Mouse (Mus musculus) frontal cortex, postnatal 36 days (tissue): ENCODE results near the gene Zscan5b.
"Not testable (repeated sequence)": the region's sequence is repeated elsewhere in the genome, so short reads cannot be mapped to it uniquely, and the experiment has no call there.

Experiments used
- DNase-seq, 2 experiments: peaks; one replicate each; pipeline ENCODE4 v3.0.0; 2022; ENCODE audit warnings: low spot score in 2 of 2

The Zscan5b gene

DNA sequence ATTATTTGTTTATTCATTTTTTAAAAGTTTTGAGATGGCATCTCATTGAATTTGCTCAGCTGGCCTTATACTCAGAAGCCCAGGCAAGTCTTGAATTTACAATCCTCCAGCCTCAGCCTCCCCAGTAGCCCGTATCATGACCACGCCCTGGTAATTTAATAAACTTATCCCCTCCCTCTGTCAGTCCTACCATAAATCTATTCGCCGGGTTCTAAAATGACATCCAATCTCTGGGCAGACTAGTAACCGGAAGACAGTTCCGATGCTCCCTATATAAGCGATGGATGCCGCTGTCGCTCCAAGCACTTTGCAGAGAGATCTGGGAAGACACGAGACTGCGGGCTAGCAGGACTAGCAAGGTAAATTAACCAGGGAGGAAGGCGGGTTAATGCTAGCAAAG is at the start of gene Zscan5b:
TSS of gene Zscan5b (plus strand) at position 301 of the 400 bp plus-strand sequence.
- DNase-seq = no peak

- DNase-seq = no peak
Observed at GRCm38 (mm10) chr7:6172674-6173244, 49.3 kb upstream of the Zscan5b start.

DNA sequence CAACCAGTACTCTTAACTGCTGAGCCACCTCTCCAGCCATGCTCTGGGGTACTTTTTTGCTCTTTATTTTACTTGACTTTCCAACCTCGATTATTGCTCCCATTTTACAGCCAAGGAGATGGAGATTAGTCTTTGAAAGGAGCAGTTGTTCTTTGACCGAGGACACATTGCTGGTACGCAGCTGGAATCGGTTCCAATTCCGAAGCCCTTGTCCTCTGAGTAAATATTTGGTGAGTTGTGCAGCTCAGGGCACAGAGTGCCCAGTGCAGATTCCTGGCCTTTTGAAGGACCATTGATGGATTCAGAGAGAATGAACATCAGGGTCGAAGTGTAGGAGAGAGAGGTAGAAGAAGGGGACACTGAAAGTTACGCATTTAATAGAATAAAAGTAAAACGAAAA is 48.2 kb upstream of the Zscan5b start:
- no peak for DNase-seq

DNA sequence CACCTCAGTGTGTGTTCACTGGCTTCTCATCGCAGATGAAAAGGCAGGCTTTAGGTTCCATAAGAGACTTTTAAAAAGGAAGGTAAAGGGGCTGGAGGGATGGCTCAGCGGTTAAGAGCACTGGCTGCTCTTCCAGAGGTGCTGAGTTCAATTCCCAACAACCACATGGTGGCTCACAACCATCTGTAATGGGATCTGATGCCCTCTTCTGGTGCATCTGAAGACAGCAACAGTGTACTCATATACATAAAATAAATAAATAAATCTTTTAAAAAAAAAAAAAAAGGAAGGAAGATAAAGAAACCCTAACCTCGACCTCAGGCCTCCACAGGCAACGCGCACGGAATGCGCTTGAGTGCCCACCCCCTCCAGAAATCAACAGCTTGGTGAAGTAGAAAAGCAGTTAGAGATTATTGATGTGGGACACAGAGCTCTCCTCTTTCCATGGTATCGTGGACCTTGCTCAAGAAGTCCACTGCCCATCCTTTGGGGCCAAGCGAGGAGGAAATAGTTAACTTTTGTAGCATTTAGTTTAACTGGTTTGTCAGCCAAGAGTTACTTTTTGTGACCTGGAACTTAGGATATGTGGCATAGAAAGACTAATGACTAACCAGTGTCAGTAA is 47.6 kb upstream of the Zscan5b start:
- not testable (repeated sequence) for DNase-seq

DNA sequence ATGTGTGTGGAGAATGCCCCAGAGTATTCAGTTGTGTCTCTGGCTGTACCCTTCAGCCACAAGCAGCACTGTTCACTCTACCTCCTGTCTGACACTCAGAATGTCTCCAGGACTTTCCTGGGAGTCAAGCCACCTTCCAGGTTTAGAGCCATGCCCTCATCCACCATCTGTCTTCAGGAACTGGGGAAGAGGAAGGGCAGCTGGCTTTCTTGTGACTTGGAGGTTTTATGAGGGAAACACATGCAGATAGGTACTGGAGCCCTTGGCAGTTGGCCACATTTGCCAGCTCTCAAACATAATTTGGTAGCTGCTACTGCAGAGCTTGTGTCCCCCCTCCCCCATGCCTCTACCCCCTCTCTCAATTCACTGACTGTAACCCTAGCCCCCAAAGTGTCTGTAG is 43.1 kb upstream of the Zscan5b start:
- no peak for DNase-seq

DNA sequence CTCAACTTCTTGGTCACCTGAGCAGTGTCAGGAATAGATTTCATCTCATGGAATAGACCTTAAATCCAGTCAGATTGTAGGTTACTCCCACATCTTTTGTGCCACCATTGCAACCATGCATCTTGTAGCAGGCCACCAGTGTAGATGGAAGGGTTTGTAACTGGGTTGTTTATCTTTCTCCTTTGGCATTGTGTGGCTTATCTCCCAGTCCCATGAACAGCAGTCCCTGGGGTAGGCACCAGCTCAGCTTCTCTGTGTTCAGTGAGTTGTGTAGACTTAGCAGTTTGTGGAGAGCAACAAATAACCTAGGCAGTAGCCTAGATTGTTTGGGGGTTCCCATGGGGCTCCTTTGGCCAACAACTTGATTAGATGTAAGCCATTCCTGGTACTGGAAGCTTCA is 39.2 kb upstream of the Zscan5b start:
- DNase-seq = no peak

GRCm38 (mm10) chr7:6183802-6184201 is 38.3 kb upstream of the Zscan5b start:
- no peak for DNase-seq

DNA sequence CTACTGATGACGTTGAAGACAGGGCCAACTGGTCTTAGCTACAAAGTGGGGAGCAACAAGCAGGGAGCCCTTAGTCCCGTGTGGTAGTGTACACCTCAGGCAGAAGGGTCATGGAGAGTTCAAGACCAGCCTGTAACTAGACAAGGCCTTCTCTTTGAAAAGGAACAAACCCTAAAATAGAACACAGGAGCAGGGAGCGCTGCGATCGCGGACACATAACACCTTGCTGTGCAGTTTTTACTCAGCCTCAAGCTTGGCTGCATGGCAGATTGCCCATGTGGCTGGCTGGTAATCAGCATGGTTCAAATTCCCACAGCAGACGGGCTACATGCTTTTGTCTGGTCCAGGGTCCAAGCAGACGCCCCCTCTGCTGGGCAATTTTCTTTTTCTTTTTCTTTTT is 37.6 kb upstream of the Zscan5b start:
- no peak for DNase-seq

DNA sequence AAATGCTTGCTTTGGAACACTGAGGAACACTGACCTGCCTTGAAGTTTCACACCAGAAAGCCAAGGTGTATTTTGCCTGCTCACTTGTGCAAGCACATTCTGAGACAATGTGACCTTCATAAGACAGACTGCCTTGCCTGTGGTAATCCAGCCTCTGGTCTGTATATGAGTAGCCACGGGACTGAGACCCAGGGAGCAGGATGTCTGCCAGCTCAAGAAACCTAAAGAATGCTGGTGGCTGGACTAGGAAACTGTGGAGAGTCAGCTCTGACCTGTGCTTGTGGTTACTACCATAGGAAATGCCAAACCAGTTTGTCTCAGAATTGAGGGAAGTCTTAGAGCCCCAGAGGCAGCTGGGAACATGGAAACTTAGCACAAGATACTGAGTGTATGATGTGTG is 36.7 kb upstream of the Zscan5b start:
- DNase-seq = no peak

DNA sequence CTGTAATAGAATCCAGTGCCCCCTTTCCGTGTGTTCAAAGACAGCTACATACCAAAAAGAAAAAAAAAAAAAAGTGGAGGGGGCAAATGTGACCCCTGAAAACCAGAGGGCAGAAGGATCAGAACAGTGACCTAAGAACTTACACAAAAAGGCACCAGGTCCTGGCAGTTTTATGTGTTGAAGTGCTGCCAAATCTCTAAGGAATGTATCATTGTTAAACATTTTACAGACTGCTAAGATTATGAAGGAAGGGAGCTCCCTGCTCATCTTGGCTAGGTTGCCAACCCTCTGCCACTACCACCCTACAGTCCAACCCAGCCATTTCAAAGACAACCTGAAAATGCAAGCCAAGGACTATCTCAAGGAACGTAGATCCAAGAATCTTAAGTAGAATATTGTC is 35.9 kb upstream of the Zscan5b start:
- DNase-seq = no peak

- DNase-seq = no peak
Observed at GRCm38 (mm10) chr7:6186756-6187155, 35.3 kb upstream of the Zscan5b start.

- DNase-seq = no peak
Observed at GRCm38 (mm10) chr7:6189542-6189941, 32.5 kb upstream of the Zscan5b start.

GRCm38 (mm10) chr7:6191376-6191775 is 30.7 kb upstream of the Zscan5b start:
- DNase-seq = peak; percentile 79 to 88

- DNase-seq = no peak
Observed at GRCm38 (mm10) chr7:6194129-6194528, 27.9 kb upstream of the Zscan5b start.

DNA sequence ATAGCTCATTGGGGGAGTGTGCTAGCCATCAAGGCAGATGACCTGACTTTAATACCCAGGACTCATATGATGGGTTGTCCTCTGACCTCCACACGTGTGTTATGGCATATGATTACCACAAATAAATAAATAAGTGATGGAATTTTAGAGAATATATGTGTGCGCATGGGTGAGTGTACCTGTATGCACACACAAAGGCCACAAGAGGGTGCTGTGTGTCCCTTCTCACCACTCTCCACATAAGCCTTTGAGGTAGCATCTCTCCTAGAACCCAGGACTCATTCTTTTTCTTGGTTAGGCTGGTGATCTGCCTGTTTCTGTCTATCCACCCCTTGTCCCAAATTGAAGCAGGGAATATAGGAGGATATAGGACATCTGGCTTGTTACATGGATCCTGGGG is 26.3 kb upstream of the Zscan5b start:
- DNase-seq = no peak

DNA sequence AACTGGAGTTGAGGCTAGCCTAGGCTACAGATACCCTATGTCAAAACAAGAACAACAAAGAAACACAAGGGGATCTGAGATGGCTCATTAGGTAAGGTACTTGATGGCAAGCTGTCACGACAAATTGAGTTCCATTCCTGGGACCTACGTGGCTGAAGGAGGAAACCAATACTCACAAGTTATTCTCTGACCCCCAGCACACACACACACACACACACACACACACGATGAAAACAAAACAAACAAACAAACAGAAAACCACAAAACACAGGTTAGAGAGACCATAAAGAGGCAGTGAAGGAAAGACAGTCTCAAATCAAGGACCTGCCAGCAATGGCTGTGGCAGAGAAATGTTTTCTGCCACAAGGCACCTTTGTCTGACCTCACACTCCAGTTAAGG is 25.3 kb upstream of the Zscan5b start, which contains the start of gene Galp:
TSS of gene Galp (plus strand) at position 301 of the 400 bp plus-strand sequence.
- no peak for DNase-seq

DNA sequence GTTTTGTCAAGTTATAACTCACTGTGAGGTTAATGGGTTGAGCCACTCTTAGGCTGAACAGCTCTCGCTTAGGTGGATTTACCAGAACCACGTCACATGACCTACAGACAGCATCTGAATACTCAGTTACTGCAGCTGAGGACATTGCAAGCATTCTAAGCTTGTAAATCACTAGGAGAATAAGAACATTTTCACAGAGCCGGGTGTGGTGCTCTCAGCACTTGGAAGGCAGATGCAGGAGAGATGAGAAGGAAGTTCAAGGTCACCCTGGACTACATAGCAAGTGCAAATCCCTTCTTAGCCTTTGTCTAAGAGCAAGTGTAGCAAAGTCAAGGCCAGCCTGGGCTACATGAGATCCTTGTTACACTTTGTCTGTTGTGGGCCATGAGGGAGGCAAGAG is 17.9 kb upstream of the Zscan5b start:
- no peak for DNase-seq

GRCm38 (mm10) chr7:6213144-6213543 is 8.9 kb upstream of the Zscan5b start:
- DNase-seq = no peak

GRCm38 (mm10) chr7:6214691-6215090 is 7.4 kb upstream of the Zscan5b start:
- DNase-seq = not testable (repeated sequence)

- no peak for DNase-seq
Observed at GRCm38 (mm10) chr7:6220147-6220546, 1.9 kb upstream of the Zscan5b start.

DNA sequence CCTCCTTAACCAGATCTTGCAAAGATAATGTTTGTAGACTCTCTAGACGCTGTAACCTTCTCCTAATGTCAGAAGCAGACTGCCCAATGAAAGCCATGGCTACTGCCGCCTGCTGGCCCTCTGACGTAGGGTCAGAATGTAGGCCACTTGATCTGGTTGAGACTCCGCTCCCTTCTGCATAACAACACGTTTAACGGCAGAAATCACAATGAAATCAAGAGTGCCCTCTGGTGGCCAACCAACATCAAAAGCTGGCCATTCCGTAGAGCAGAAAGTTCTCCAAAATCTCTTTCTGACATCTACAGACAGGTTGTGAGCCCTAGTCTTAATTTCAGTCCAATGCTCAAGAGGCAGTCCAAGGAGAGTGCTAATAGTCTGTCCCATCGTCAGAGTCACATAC is 6.4 kb downstream of the Zscan5b start:
- DNase-seq = peak in 1 of 2 experiments; percentile 7

DNA sequence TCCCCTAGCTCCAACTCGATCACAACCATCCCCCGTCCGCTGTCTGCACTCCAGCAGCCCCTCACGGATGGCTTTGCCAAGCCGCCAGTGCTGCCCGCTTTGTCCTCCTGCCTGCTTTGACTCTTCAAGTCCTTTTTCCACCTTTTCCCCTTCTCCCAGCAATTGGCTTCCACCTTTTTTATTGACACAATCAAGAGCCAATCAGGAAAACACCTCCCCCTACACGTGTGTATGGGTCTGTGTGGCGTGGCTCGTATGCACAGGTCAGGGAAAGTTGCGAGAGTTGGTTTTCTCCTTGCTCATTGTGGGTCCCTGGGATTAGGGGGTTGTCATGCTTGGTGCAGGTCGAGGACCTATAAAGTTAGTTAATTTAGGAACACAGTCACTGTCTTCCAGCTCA is 17.7 kb downstream of the Zscan5b start:
- no peak for DNase-seq

DNA sequence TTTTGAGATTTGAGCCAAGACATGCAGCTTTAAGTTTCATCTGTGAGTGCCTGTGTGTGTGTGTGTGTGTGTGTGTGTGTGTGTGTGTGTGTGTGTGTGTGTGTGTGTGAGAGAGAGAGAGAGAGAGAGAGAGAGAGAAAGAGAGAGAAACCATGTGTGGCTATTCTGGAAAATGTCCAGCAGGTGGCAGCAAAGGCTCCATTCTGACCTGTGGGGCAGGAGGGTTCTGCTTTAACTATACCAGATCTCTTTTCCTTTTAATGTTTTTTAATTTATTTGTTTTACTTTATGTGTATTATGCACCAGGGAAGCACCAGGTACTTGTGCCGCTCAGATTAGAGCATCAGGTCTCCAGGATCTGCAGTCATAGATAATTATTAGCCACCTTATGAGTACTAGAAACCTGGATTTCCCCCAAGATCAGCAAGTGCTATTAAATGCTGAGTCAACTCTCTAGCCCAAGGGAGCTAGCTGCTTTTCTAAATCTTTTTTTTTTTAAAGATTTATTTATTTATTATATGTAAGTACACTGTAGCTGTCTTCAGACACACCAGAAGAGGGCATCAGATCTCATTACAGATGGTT is 18.9 kb downstream of the Zscan5b start:
- peak; percentile 6 to 8 for DNase-seq
